Mouse (Mus musculus): Measurements from ENCODE around the gene Ubac2. TPM values are rescaled to one million over a fixed set of nuclear protein-coding genes. Genes with fewer than 3 reads are reported as not detected.

Gene Ubac2
- polyA plus RNA-seq, 1 experiment from 2014 or later, result 67.4 TPM

GRCm38 (mm10) chr14:121929243-121929951 lies 51.0 kb downstream of the Ubac2 start:
- H3K4me3 ChIP-seq (replicated peaks), result no peak overlapping the region
- ATAC-seq (ENCODE audit: low FRiP score), result no peak
- H3K36me3 ChIP-seq (replicated peaks), result peaks cover 7% of the 10 kb centered on the region; the same call in 1 of the 2 replicates
- WGBS, result 88% methylated on average over 12 of the region's 12 CpGs
- H3K9ac ChIP-seq, result no peak overlapping the region
- no peaks in the 10 kb centered on the region for H3K9me3 ChIP-seq
- H3K27ac ChIP-seq, result no peak overlapping the region
- no peak overlapping the region for H3K4me2 ChIP-seq
- H3K27me3 ChIP-seq, result no peaks in the 10 kb centered on the region
- peaks cover 6% of the 10 kb centered on the region; the same call in 1 of the 2 replicates for H3K4me1 ChIP-seq

- H3K4me2 ChIP-seq, result no peak overlapping the region
- WGBS, result 74% methylated on average over 7 of the region's 7 CpGs
Measured at GRCm38 (mm10) chr14:121930731-121931383, 52.4 kb downstream of the Ubac2 start.

GRCm38 (mm10) chr14:121931594-121931993 lies 53.2 kb downstream of the Ubac2 start:
- Histone ChIP-seq H3K36me3 (replicated peaks) (peaks cover 13% of the 10 kb centered on the region), H3K27me3 (no peaks in the 10 kb centered on the region), H3K4me1 (peaks cover 6% of the 10 kb centered on the region; the same call in 1 of the 2 replicates), H3K9ac (no peak overlapping the region), H3K4me3 (replicated peaks) (no peak overlapping the region), H3K27ac (no peak overlapping the region), H3K4me2 (no peak overlapping the region), H3K9me3 (0 out of 2 replicates have a peak, but pooled peaks cover 3% of the 10 kb centered on the region)
- no peak for ATAC-seq (ENCODE audit: low FRiP score)
- WGBS, result 95% methylated on average over 3 of the region's 3 CpGs

More at GRCm38 (mm10) chr14:121930731-121931383, 52.4 kb downstream of the Ubac2 start:
- no peak overlapping the region for H3K27ac ChIP-seq
- H3K4me1 ChIP-seq, result peaks cover 6% of the 10 kb centered on the region; the same call in 1 of the 2 replicates
- peaks cover 13% of the 10 kb centered on the region for H3K36me3 ChIP-seq (replicated peaks)
- H3K9me3 ChIP-seq, result 0 out of 2 replicates have a peak, but pooled peaks cover 3% of the 10 kb centered on the region
- no peak for ATAC-seq (ENCODE audit: low FRiP score)
- H3K9ac ChIP-seq, result no peak overlapping the region
- no peaks in the 10 kb centered on the region for H3K27me3 ChIP-seq
- H3K4me3 ChIP-seq (replicated peaks), result no peak overlapping the region

GRCm38 (mm10) chr14:121932180-121932579 lies 53.8 kb downstream of the Ubac2 start:
- ATAC-seq (ENCODE audit: low FRiP score), result no peak
- Histone ChIP-seq H3K27ac (no peak overlapping the region), H3K4me2 (no peak overlapping the region), H3K9ac (no peak overlapping the region), H3K36me3 (replicated peaks) (peaks cover 13% of the 10 kb centered on the region), H3K27me3 (no peaks in the 10 kb centered on the region), H3K4me1 (peaks cover 6% of the 10 kb centered on the region; the same call in 1 of the 2 replicates), H3K9me3 (0 out of 2 replicates have a peak, but pooled peaks cover 3% of the 10 kb centered on the region), H3K4me3 (replicated peaks) (no peak overlapping the region)
- WGBS, result 84% methylated on average over 4 of the region's 4 CpGs

GRCm38 (mm10) chr14:121933906-121934596 lies 55.6 kb downstream of the Ubac2 start:
- no peak for ATAC-seq (ENCODE audit: low FRiP score)
- Histone ChIP-seq H3K9me3 (0 out of 2 replicates have a peak, but pooled peaks cover 3% of the 10 kb centered on the region), H3K36me3 (replicated peaks) (peaks cover 13% of the 10 kb centered on the region), H3K27ac (no peak overlapping the region), H3K27me3 (no peaks in the 10 kb centered on the region), H3K4me1 (peaks cover 6% of the 10 kb centered on the region; the same call in 1 of the 2 replicates), H3K4me3 (replicated peaks) (no peak overlapping the region), H3K4me2 (no peak overlapping the region), H3K9ac (no peak overlapping the region)
- WGBS, result 93% methylated on average over 7 of the region's 7 CpGs

- H3K9ac ChIP-seq, result no peak overlapping the region
- H3K36me3 ChIP-seq (replicated peaks), result peaks cover 13% of the 10 kb centered on the region
- no peak overlapping the region for H3K4me2 ChIP-seq
- ATAC-seq (ENCODE audit: low FRiP score), result no peak
- no peak overlapping the region for H3K4me3 ChIP-seq (replicated peaks)
- peaks cover 6% of the 10 kb centered on the region; the same call in 1 of the 2 replicates for H3K4me1 ChIP-seq
- H3K27ac ChIP-seq, result no peak overlapping the region
- 89% methylated on average over 5 of the region's 5 CpGs for WGBS
- 0 out of 2 replicates have a peak, but pooled peaks cover 3% of the 10 kb centered on the region for H3K9me3 ChIP-seq
- no peaks in the 10 kb centered on the region for H3K27me3 ChIP-seq
Measured at GRCm38 (mm10) chr14:121934597-121934946, 56.2 kb downstream of the Ubac2 start.

- no peak for ATAC-seq (ENCODE audit: low FRiP score)
- H3K27ac ChIP-seq, result no peak overlapping the region
- H3K36me3 ChIP-seq (replicated peaks), result peaks cover 13% of the 10 kb centered on the region
- 0 out of 2 replicates have a peak, but pooled peaks cover 3% of the 10 kb centered on the region for H3K9me3 ChIP-seq
- peaks cover 6% of the 10 kb centered on the region; the same call in 1 of the 2 replicates for H3K4me1 ChIP-seq
- no peak overlapping the region for H3K9ac ChIP-seq
- H3K27me3 ChIP-seq, result no peaks in the 10 kb centered on the region
- H3K4me3 ChIP-seq (replicated peaks), result no peak overlapping the region
- H3K4me2 ChIP-seq, result no peak overlapping the region
- 95% methylated on average over 4 of the region's 4 CpGs for WGBS
Measured at GRCm38 (mm10) chr14:121936356-121936755, 57.9 kb downstream of the Ubac2 start.

- H3K27ac ChIP-seq, result no peak overlapping the region
- H3K4me3 ChIP-seq (replicated peaks), result no peak overlapping the region
- WGBS, result 84% methylated on average over 8 of the region's 8 CpGs
- H3K4me1 ChIP-seq, result peaks cover 1% of the 10 kb centered on the region; the same call in 1 of the 2 replicates
- H3K4me2 ChIP-seq, result no peak overlapping the region
- no peak for ATAC-seq (ENCODE audit: low FRiP score)
- H3K36me3 ChIP-seq (replicated peaks), result peaks cover 13% of the 10 kb centered on the region
- H3K9me3 ChIP-seq, result 0 out of 2 replicates have a peak, but pooled peaks cover 3% of the 10 kb centered on the region
- no peak overlapping the region for H3K9ac ChIP-seq
- H3K27me3 ChIP-seq, result no peaks in the 10 kb centered on the region
Measured at GRCm38 (mm10) chr14:121936856-121937255, 58.4 kb downstream of the Ubac2 start.

GRCm38 (mm10) chr14:121937601-121938255 lies 59.3 kb downstream of the Ubac2 start:
- H3K36me3 ChIP-seq (replicated peaks), result peaks cover 13% of the 10 kb centered on the region
- H3K27me3 ChIP-seq, result no peaks in the 10 kb centered on the region
- no peak overlapping the region for H3K4me2 ChIP-seq
- H3K4me1 ChIP-seq, result no peaks in the 10 kb centered on the region
- H3K9ac ChIP-seq, result no peak overlapping the region
- H3K4me3 ChIP-seq (replicated peaks), result no peak overlapping the region
- 91% methylated on average over 11 of the region's 11 CpGs for WGBS
- H3K9me3 ChIP-seq, result 0 out of 2 replicates have a peak, but pooled peaks cover 3% of the 10 kb centered on the region
- no peak overlapping the region for H3K27ac ChIP-seq
- ATAC-seq (ENCODE audit: low FRiP score), result no peak

GRCm38 (mm10) chr14:121938256-121939191 lies 60.1 kb downstream of the Ubac2 start:
- Histone ChIP-seq H3K27ac (no peak overlapping the region), H3K36me3 (replicated peaks) (peaks cover 13% of the 10 kb centered on the region), H3K9ac (no peak overlapping the region), H3K9me3 (0 out of 2 replicates have a peak, but pooled peaks cover 3% of the 10 kb centered on the region), H3K4me1 (no peaks in the 10 kb centered on the region), H3K4me2 (no peak overlapping the region), H3K27me3 (no peaks in the 10 kb centered on the region), H3K4me3 (replicated peaks) (no peak overlapping the region)
- ATAC-seq (ENCODE audit: low FRiP score), result no peak
- 96% methylated on average over 11 of the region's 11 CpGs for WGBS

- no peak overlapping the region for H3K4me2 ChIP-seq
- H3K36me3 ChIP-seq (replicated peaks), result peaks cover 6% of the 10 kb centered on the region
- H3K27ac ChIP-seq, result no peak overlapping the region
- H3K9ac ChIP-seq, result no peak overlapping the region
- H3K9me3 ChIP-seq, result 0 out of 2 replicates have a peak, but pooled peaks cover 3% of the 10 kb centered on the region
- 93% methylated on average over 3 of the region's 3 CpGs for WGBS
- no peaks in the 10 kb centered on the region for H3K4me1 ChIP-seq
- no peak for ATAC-seq (ENCODE audit: low FRiP score)
- no peaks in the 10 kb centered on the region for H3K27me3 ChIP-seq
- no peak overlapping the region for H3K4me3 ChIP-seq (replicated peaks)
Measured at GRCm38 (mm10) chr14:121939582-121939981, 61.2 kb downstream of the Ubac2 start.
